Mouse (Mus musculus): Measurements from ENCODE around the gene Grcc10. TPM values are rescaled to one million over a fixed set of nuclear protein-coding genes. Genes with fewer than 3 reads are reported as not detected.
A peak's percentile ranks its signal among the peaks of the same experiment; 100 is the strongest.

Gene Grcc10
- polyA plus RNA-seq, 1 experiment from 2014 or later: 600 TPM

DNA sequence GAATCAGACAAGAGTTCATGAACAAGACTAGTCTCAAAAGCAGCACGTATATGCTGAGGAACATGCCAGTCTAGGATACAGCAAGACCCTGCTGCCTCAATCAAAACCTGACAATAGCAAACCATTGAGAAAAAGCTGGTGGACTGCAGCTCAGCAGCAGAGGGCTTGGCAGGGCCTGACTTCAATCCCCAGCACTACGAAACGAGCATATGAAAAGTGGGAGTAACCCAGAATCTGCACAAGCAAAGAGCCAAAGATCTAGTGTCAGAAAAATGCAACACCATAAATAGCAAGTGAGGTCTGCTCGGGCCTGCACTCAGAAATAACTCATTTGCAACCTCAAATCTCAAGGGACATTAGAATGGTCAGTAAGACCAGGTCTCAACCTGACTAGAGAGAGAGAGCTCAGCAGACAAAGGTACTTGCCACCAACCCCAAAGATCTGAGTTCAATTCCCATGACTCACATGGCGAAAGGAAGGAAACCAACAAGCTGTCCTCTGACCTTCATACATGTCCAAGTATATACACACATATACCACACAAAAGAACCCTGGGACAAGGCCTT is 35.0 kb downstream of the Grcc10 start:
- Histone ChIP-seq H3K9ac (ENCODE audit: low read depth, low read length) (no peak overlapping the region), H3K4me2 (ENCODE audit: low read length) (no peak overlapping the region), H3K27me3 (ENCODE audit: insufficient read depth, low read length) (no peaks in the 10 kb centered on the region), H3K27ac (no peak overlapping the region), H3K9me3 (replicated peaks; ENCODE audit: low read length) (no peaks in the 10 kb centered on the region), H3K4me3 (replicated peaks; ENCODE audit: low read depth, low read length) (no peak overlapping the region), H3K36me3 (ENCODE audit: insufficient read depth, low read length) (peaks cover 49% of the 10 kb centered on the region), H3K4me1 (replicated peaks; ENCODE audit: insufficient read depth, low read length) (0 out of 2 replicates have a peak, but pooled peaks cover 7% of the 10 kb centered on the region)
- ATAC-seq (replicated peaks; ENCODE audit: low FRiP score, low read depth) (no peak), DNase-seq (ENCODE audit: low spot score) (no peak)
- no peak for TF ChIP-seq CTCF (IDR thresholded peaks at IDR 0.05; ENCODE audit: low read depth)
- WGBS: 65% methylated on average over 5 of the region's 5 CpGs

DNA sequence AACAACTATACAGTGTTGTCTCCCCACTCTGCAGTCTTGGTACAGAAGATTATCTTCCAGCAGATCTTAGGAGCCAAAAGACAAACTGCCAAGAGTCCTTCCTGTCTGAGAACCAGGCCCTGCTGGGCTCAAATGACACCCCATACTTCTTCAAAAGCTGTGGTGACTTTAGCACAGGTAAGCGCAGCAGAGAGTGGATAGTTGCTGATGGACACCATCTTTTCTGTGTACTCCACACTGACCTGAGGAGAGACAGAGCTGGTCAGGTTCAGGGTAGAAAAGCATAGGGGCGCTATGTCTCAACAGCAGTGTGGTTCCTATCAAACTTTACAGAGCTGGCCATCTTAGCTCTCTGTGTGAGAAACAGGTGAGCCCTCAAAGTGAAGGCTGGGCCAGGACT is 36.8 kb downstream of the Grcc10 start:
- Histone ChIP-seq H3K9me3 (replicated peaks; ENCODE audit: low read length) (no peaks in the 10 kb centered on the region), H3K27ac (no peak overlapping the region), H3K36me3 (ENCODE audit: insufficient read depth, low read length) (peaks cover 53% of the 10 kb centered on the region), H3K4me3 (replicated peaks; ENCODE audit: low read depth, low read length) (no peak overlapping the region), H3K9ac (ENCODE audit: low read depth, low read length) (no peak overlapping the region), H3K4me2 (ENCODE audit: low read length) (no peak overlapping the region), H3K4me1 (replicated peaks; ENCODE audit: insufficient read depth, low read length) (0 out of 2 replicates have a peak, but pooled peaks cover 8% of the 10 kb centered on the region), H3K27me3 (ENCODE audit: insufficient read depth, low read length) (no peaks in the 10 kb centered on the region)
- no peak for TF ChIP-seq CTCF (IDR thresholded peaks at IDR 0.05; ENCODE audit: low read depth)
- no peak for ATAC-seq (replicated peaks; ENCODE audit: low FRiP score, low read depth)
- WGBS: 96% methylated on average over 2 of the region's 2 CpGs
- DNase-seq (ENCODE audit: low spot score): no peak

DNA sequence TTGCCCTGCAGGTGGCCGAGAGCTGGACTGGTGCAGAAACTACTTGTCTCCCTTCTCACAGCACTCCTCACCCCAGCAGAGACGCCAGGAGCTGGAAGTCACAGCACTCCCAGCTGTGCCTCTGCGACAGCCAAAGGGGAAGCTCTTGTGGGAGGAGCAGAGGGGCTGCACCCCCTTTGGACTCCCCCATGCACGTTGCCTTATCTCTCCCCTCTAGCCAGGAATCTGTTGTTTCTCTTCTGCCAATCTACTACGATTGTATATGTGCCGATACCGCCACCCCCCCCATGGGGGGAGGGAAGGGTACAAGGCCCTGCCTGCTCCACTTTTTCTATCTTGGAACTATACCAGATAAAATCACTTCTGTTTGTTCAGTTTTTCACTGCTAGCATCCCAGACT is 37.4 kb downstream of the Grcc10 start:
- WGBS: 74% methylated on average over 7 of the region's 7 CpGs
- 0 out of 2 replicates have a peak, but pooled peaks cover 10% of the 10 kb centered on the region for H3K4me1 ChIP-seq (replicated peaks; ENCODE audit: insufficient read depth, low read length)
- TF ChIP-seq CTCF (IDR thresholded peaks at IDR 0.05; ENCODE audit: low read depth): no peak
- no peaks in the 10 kb centered on the region for H3K9me3 ChIP-seq (replicated peaks; ENCODE audit: low read length)
- no peaks in the 10 kb centered on the region for H3K27me3 ChIP-seq (ENCODE audit: insufficient read depth, low read length)
- ATAC-seq (replicated peaks; ENCODE audit: low FRiP score, low read depth) (no peak), DNase-seq (ENCODE audit: low spot score) (no peak)
- H3K36me3 ChIP-seq (ENCODE audit: insufficient read depth, low read length): peaks cover 54% of the 10 kb centered on the region
- no peak overlapping the region for H3K27ac ChIP-seq
- no peak overlapping the region for H3K4me3 ChIP-seq (replicated peaks; ENCODE audit: low read depth, low read length)
- H3K4me2 ChIP-seq (ENCODE audit: low read length): no peak overlapping the region
- no peak overlapping the region for H3K9ac ChIP-seq (ENCODE audit: low read depth, low read length)

DNA sequence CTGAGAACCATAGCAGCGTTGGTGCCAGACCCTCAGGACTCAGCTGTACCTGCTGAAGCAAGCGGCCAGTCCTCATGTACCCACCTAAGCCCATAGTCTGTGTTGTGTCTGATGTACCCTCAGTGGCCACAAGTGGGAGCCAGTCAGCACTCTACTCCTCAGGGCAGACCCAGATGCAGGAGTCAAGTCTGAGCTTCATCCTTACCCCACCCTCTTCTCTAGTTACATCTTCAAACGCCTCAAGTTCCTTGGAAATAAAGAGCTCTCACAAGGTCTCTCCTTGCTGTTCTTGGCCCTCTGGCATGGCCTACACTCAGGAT is 38.4 kb downstream of the Grcc10 start:
- Histone ChIP-seq H3K27ac (no peak overlapping the region), H3K4me1 (replicated peaks; ENCODE audit: insufficient read depth, low read length) (0 out of 2 replicates have a peak, but pooled peaks cover 10% of the 10 kb centered on the region), H3K36me3 (ENCODE audit: insufficient read depth, low read length) (peaks cover 58% of the 10 kb centered on the region), H3K9ac (ENCODE audit: low read depth, low read length) (no peak overlapping the region), H3K27me3 (ENCODE audit: insufficient read depth, low read length) (no peaks in the 10 kb centered on the region), H3K4me3 (replicated peaks; ENCODE audit: low read depth, low read length) (no peak overlapping the region), H3K4me2 (ENCODE audit: low read length) (no peak overlapping the region), H3K9me3 (replicated peaks; ENCODE audit: low read length) (no peaks in the 10 kb centered on the region)
- peak; percentile 81 for DNase-seq (ENCODE audit: low spot score)
- TF ChIP-seq CTCF (IDR thresholded peaks at IDR 0.05; ENCODE audit: low read depth): peak; percentile 87
- ATAC-seq (replicated peaks; ENCODE audit: low FRiP score, low read depth): peak; percentile 53
- 46% methylated on average over 3 of the region's 3 CpGs for WGBS

DNA sequence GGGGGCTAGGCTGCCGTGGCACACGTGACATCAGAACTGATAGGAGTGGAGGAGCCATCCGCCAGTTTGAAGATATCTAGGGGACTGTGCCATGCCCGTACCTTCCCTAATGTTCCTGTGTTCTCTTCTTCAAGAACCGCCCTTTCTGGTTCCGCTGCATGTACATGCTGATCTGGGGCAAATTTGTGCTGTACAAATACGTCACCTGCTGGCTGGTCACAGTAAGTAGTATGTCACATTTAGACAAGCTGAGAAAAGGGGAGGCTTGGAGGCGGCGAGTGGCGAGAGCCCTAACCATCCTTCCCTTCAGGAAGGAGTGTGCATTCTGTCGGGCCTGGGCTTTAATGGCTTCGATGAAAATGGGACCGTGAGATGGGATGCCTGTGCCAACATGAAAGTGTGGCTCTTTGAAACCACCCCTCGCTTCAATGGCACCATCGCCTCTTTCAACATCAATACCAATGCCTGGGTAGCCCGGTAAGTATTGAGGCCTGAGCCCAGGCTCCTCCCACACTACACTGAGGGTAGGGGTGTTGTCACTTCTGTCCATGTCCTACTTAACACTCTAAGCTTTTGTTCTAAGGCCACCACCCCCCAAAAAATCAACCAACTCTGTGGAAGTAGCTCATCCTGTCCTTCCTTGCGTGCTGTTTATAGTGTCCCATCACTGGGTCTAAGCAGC is 38.9 kb downstream of the Grcc10 start:
- ATAC-seq (replicated peaks; ENCODE audit: low FRiP score, low read depth) (no peak), DNase-seq (ENCODE audit: low spot score) (no peak)
- Histone ChIP-seq H3K27ac (no peak overlapping the region; the same call in 1 of the 2 replicates), H3K36me3 (ENCODE audit: insufficient read depth, low read length) (peaks cover 55% of the 10 kb centered on the region), H3K4me1 (replicated peaks; ENCODE audit: insufficient read depth, low read length) (0 out of 2 replicates have a peak, but pooled peaks cover 10% of the 10 kb centered on the region), H3K4me3 (replicated peaks; ENCODE audit: low read depth, low read length) (no peak overlapping the region), H3K9me3 (replicated peaks; ENCODE audit: low read length) (no peaks in the 10 kb centered on the region), H3K4me2 (ENCODE audit: low read length) (no peak overlapping the region), H3K9ac (ENCODE audit: low read depth, low read length) (no peak overlapping the region), H3K27me3 (ENCODE audit: insufficient read depth, low read length) (no peaks in the 10 kb centered on the region)
- TF ChIP-seq CTCF (IDR thresholded peaks at IDR 0.05; ENCODE audit: low read depth): peak; percentile 19; the same call in 1 of the 2 replicates
- WGBS: 94% methylated on average over 17 of the region's 17 CpGs

DNA sequence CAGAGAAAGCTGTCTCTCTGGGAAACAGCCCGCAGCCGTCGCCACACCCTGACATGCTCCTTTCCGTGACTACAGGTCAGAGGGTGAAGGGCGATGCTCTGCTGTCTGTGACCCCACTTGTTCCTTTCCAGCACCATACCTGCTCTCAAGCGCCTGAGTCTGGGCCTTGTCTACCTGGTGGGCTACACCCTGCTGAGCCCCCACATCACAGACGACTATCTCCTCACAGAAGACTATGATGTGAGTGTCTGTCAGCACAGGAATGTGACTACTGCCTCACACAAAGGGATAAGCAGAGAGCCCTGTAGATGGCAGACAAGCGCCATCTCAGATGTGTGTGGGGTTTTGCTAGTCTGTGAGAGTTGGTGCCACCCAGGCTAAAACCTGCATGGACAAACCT is 39.8 kb downstream of the Grcc10 start:
- no peaks in the 10 kb centered on the region for H3K27me3 ChIP-seq (ENCODE audit: insufficient read depth, low read length)
- peak; percentile 49; the same call in 1 of the 2 replicates for TF ChIP-seq CTCF (IDR thresholded peaks at IDR 0.05; ENCODE audit: low read depth)
- no peak overlapping the region for H3K4me3 ChIP-seq (replicated peaks; ENCODE audit: low read depth, low read length)
- H3K9me3 ChIP-seq (replicated peaks; ENCODE audit: low read length): no peaks in the 10 kb centered on the region
- H3K9ac ChIP-seq (ENCODE audit: low read depth, low read length): no peak overlapping the region
- no peak overlapping the region for H3K4me2 ChIP-seq (ENCODE audit: low read length)
- no peak for ATAC-seq (replicated peaks; ENCODE audit: low FRiP score, low read depth)
- DNase-seq (ENCODE audit: low spot score): no peak
- 79% methylated on average over 8 of the region's 8 CpGs for WGBS
- H3K27ac ChIP-seq: no peak overlapping the region
- H3K4me1 ChIP-seq (replicated peaks; ENCODE audit: insufficient read depth, low read length): 0 out of 2 replicates have a peak, but pooled peaks cover 10% of the 10 kb centered on the region
- H3K36me3 ChIP-seq (ENCODE audit: insufficient read depth, low read length): peaks cover 54% of the 10 kb centered on the region
